Mouse (Mus musculus): Measurements from ENCODE around the gene Zfp975. TPM values are rescaled to one million over a fixed set of nuclear protein-coding genes. Genes with fewer than 3 reads are reported as not detected.
"Not testable (repeated sequence)": the region's sequence is repeated elsewhere in the genome, so short reads cannot be mapped to it uniquely, and the experiment has no call there.

The Zfp975 gene
- 8.3 and 8.6 TPM in 2 replicates for polyA plus RNA-seq (2014; fragmentation: Nextera tagmentation; extraction: Ambion mirVana)

- 1% methylated on average over 23 of the region's 23 CpGs for WGBS
- peak; percentile 99 for ATAC-seq (ENCODE audit: low FRiP score)
Measured at GRCm38 (mm10) chr7:42692362-42693158, at the start of gene Zfp975. Gene Zfp975 (minus strand): TSS chr7:42692742.

DNA sequence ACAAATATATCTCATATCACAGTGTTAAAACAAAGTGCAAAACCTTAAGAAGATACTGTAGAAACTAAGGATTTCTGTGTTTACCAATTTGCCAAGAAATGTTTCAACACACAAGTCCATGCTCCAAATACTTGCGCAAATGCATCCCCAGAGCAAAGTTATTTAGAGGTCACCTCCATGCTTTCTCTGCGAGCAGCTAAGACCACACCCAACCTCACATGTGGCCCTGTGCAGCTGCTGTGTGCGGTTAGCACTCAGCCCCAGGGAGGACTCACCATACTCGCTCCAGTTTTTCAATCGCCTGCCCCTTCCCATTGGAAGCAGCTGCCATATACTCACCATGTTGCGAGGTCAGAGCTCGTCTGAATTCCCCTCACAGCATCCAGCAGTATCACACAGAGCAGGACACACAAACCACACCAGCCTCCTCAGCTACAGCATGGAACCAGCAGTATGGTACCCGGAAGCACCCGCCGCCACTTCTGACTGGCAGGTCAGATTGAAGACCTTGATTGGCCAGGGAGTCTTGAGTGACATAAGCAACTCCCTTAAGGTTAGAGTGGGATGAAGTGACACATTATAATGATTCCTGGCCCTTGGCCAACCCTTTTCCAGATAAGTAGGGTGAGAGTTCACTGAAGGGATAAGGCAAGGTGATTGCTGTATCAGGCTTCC is 46.1 kb upstream of the Zfp975 start:
- Histone ChIP-seq H3K4me2 (no peak overlapping the region), H3K9me3 (ENCODE audit: control insufficient read depth, low read length) (peaks cover 12% of the 10 kb centered on the region; the same call in 1 of the 2 replicates), H3K36me3 (ENCODE audit: control insufficient read depth, insufficient read depth, low read length) (no peaks in the 10 kb centered on the region), H3K4me1 (ENCODE audit: control insufficient read depth, insufficient read depth, low read length) (no peaks in the 10 kb centered on the region), H3K9ac (ENCODE audit: low read length) (no peak overlapping the region), H3K4me3 (ENCODE audit: low read depth, low read length) (no peak overlapping the region), H3K27me3 (ENCODE audit: control insufficient read depth, insufficient read depth, low read length) (no peaks in the 10 kb centered on the region), H3K27ac (ENCODE audit: low read depth, low read length) (no peak overlapping the region)
- WGBS: 88% methylated on average over 10 of the region's 10 CpGs
- no peak for ATAC-seq (ENCODE audit: low FRiP score)
- DNase-seq (ENCODE audit: low spot score, missing footprints): peak; percentile 45

More at GRCm38 (mm10) chr7:42692362-42693158, at the start of gene Zfp975:
- not testable (repeated sequence) for H3K27ac ChIP-seq (ENCODE audit: low read depth, low read length); H3K27me3 ChIP-seq (ENCODE audit: control insufficient read depth, insufficient read depth, low read length); H3K36me3 ChIP-seq (ENCODE audit: control insufficient read depth, insufficient read depth, low read length); H3K4me1 ChIP-seq (ENCODE audit: control insufficient read depth, insufficient read depth, low read length); H3K9me3 ChIP-seq (ENCODE audit: control insufficient read depth, low read length)
- H3K4me2 ChIP-seq: peak within 1 kb of the TSS; percentile 45
- H3K4me3 ChIP-seq (ENCODE audit: low read depth, low read length): peak within 1 kb of the TSS; percentile 42
- peak; percentile 96 for DNase-seq (ENCODE audit: low spot score, missing footprints)
- H3K9ac ChIP-seq (ENCODE audit: low read length): peak within 1 kb of the TSS; percentile 60

- not testable (repeated sequence) for H3K9ac ChIP-seq (ENCODE audit: low read length); H3K4me3 ChIP-seq (ENCODE audit: low read depth, low read length); H3K9me3 ChIP-seq (ENCODE audit: control insufficient read depth, low read length); H3K36me3 ChIP-seq (ENCODE audit: control insufficient read depth, insufficient read depth, low read length); H3K4me1 ChIP-seq (ENCODE audit: control insufficient read depth, insufficient read depth, low read length); H3K27me3 ChIP-seq (ENCODE audit: control insufficient read depth, insufficient read depth, low read length); H3K27ac ChIP-seq (ENCODE audit: low read depth, low read length); ATAC-seq (ENCODE audit: low FRiP score); DNase-seq (ENCODE audit: low spot score, missing footprints); H3K4me2 ChIP-seq
- 85% methylated on average over 4 of the region's 4 CpGs for WGBS
Measured at GRCm38 (mm10) chr7:42726917-42727316, 34.4 kb upstream of the Zfp975 start, which contains the start of gene Gm17067. Gene Gm17067 (minus strand): TSS chr7:42727017.

- not testable (repeated sequence) for H3K27ac ChIP-seq (ENCODE audit: low read depth, low read length); H3K9me3 ChIP-seq (ENCODE audit: control insufficient read depth, low read length); H3K36me3 ChIP-seq (ENCODE audit: control insufficient read depth, insufficient read depth, low read length); DNase-seq (ENCODE audit: low spot score, missing footprints); H3K4me1 ChIP-seq (ENCODE audit: control insufficient read depth, insufficient read depth, low read length); H3K27me3 ChIP-seq (ENCODE audit: control insufficient read depth, insufficient read depth, low read length)
- peak overlapping the region; percentile 60 for H3K9ac ChIP-seq (ENCODE audit: low read length)
- WGBS: 2% methylated on average over 4 of the region's 4 CpGs
- H3K4me3 ChIP-seq (ENCODE audit: low read depth, low read length): peak overlapping the region; percentile 42
- ATAC-seq (ENCODE audit: low FRiP score): 0 out of 2 replicates have a peak, but pooled peaks have one; percentile 20
- H3K4me2 ChIP-seq: peak overlapping the region; percentile 45
Measured at GRCm38 (mm10) chr7:42693251-42693650, 709 bp upstream of the Zfp975 start.

DNA sequence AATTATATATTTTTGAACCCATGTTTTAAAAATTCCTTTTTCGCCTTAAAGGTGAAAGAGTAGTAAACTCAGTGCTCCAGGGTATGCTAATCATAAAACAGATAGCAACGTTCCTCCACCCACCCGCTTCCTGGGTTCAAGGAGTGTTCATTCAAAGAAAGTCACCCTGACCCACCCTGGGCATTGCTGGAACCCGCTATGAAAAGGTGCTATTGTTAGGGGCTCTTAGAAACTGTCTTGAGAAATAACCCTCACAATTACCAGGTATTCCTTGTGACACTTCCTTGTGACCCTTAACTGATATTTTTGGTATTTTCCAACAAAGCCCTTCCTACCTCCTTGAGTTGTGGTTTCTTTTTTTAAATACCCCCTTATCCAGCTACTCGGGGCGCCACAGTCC is 12.5 kb downstream of the Zfp975 start:
- not testable (repeated sequence) for H3K4me1 ChIP-seq (ENCODE audit: control insufficient read depth, insufficient read depth, low read length); ATAC-seq (ENCODE audit: low FRiP score); H3K27ac ChIP-seq (ENCODE audit: low read depth, low read length); H3K4me2 ChIP-seq; DNase-seq (ENCODE audit: low spot score, missing footprints); H3K27me3 ChIP-seq (ENCODE audit: control insufficient read depth, insufficient read depth, low read length); H3K4me3 ChIP-seq (ENCODE audit: low read depth, low read length); H3K36me3 ChIP-seq (ENCODE audit: control insufficient read depth, insufficient read depth, low read length); H3K9me3 ChIP-seq (ENCODE audit: control insufficient read depth, low read length); H3K9ac ChIP-seq (ENCODE audit: low read length)
- 86% methylated on average over 6 of the region's 6 CpGs for WGBS

GRCm38 (mm10) chr7:42679646-42680045 is 12.9 kb downstream of the Zfp975 start:
- H3K27ac ChIP-seq (ENCODE audit: low read depth, low read length); ATAC-seq (ENCODE audit: low FRiP score); H3K9ac ChIP-seq (ENCODE audit: low read length); H3K27me3 ChIP-seq (ENCODE audit: control insufficient read depth, insufficient read depth, low read length); DNase-seq (ENCODE audit: low spot score, missing footprints); H3K36me3 ChIP-seq (ENCODE audit: control insufficient read depth, insufficient read depth, low read length); H3K4me3 ChIP-seq (ENCODE audit: low read depth, low read length); H3K9me3 ChIP-seq (ENCODE audit: control insufficient read depth, low read length); H3K4me1 ChIP-seq (ENCODE audit: control insufficient read depth, insufficient read depth, low read length); H3K4me2 ChIP-seq: not testable (repeated sequence)

- H3K9me3 ChIP-seq (ENCODE audit: control insufficient read depth, low read length); DNase-seq (ENCODE audit: low spot score, missing footprints): not testable (repeated sequence)
- WGBS: 62% methylated on average over 4 of the region's 5 CpGs
Measured at GRCm38 (mm10) chr7:42660140-42660539, 32.4 kb downstream of the Zfp975 start.

GRCm38 (mm10) chr7:42655211-42655610 is 37.3 kb downstream of the Zfp975 start:
- H3K4me3 ChIP-seq (ENCODE audit: low read depth, low read length); H3K9ac ChIP-seq (ENCODE audit: low read length); H3K4me2 ChIP-seq; DNase-seq (ENCODE audit: low spot score, missing footprints); H3K36me3 ChIP-seq (ENCODE audit: control insufficient read depth, insufficient read depth, low read length); H3K9me3 ChIP-seq (ENCODE audit: control insufficient read depth, low read length); H3K4me1 ChIP-seq (ENCODE audit: control insufficient read depth, insufficient read depth, low read length); ATAC-seq (ENCODE audit: low FRiP score); H3K27ac ChIP-seq (ENCODE audit: low read depth, low read length); H3K27me3 ChIP-seq (ENCODE audit: control insufficient read depth, insufficient read depth, low read length): not testable (repeated sequence)
- WGBS: 73% methylated on average over 2 of the region's 2 CpGs

More at GRCm38 (mm10) chr7:42660140-42660539, 32.4 kb downstream of the Zfp975 start:
- not testable (repeated sequence) for H3K27ac ChIP-seq (ENCODE audit: low read depth, low read length); H3K4me3 ChIP-seq (ENCODE audit: low read depth, low read length); H3K27me3 ChIP-seq (ENCODE audit: control insufficient read depth, insufficient read depth, low read length); ATAC-seq (ENCODE audit: low FRiP score); H3K4me1 ChIP-seq (ENCODE audit: control insufficient read depth, insufficient read depth, low read length); H3K36me3 ChIP-seq (ENCODE audit: control insufficient read depth, insufficient read depth, low read length); H3K9ac ChIP-seq (ENCODE audit: low read length); H3K4me2 ChIP-seq

- DNase-seq (ENCODE audit: low spot score, missing footprints): not testable (repeated sequence)
- H3K4me3 ChIP-seq (ENCODE audit: low read depth, low read length): peak overlapping the region; percentile 28
Measured at GRCm38 (mm10) chr7:42643120-42643620, 49.4 kb downstream of the Zfp975 start.

More at GRCm38 (mm10) chr7:42643120-42643620, 49.4 kb downstream of the Zfp975 start:
- ATAC-seq (ENCODE audit: low FRiP score); H3K27ac ChIP-seq (ENCODE audit: low read depth, low read length); H3K36me3 ChIP-seq (ENCODE audit: control insufficient read depth, insufficient read depth, low read length); H3K9ac ChIP-seq (ENCODE audit: low read length); H3K27me3 ChIP-seq (ENCODE audit: control insufficient read depth, insufficient read depth, low read length); H3K9me3 ChIP-seq (ENCODE audit: control insufficient read depth, low read length); H3K4me1 ChIP-seq (ENCODE audit: control insufficient read depth, insufficient read depth, low read length): not testable (repeated sequence)
- peak overlapping the region; percentile 36; the same call in 1 of the 2 replicates for H3K4me2 ChIP-seq
- 19% methylated on average over 3 of the region's 3 CpGs for WGBS
